10 mouse cellular contexts compared by ENCODE assay signal in genomic region chr14:121145291-121145690, GRCm38 (mm10).
A peak's percentile ranks its signal among the peaks of the same experiment; 100 is the strongest.
DNase-seq lines count a peak whose midpoint lies in the region; ATAC-seq lines count a peak whose summit lies in the region.
"Had no signal": no experiment of that assay in that cellular context is flagged by ENCODE, and none has a peak within 500 bp of the region (broad histone marks: within the 10 kb centered on the region; RNA-seq: fewer than 3 reads in every experiment).

No protein-coding gene starts in this region.

- H3K4me1 ChIP-seq in heart, embryonic 15.5 days (replicated peaks) = peaks cover 39% of the 10 kb centered on the region
- peaks cover 50% of the 10 kb centered on the region for H3K4me1 ChIP-seq in lung, embryonic 15.5 days
- H3K4me1 ChIP-seq in kidney, embryonic 16.5 days (ENCODE audit: insufficient read depth, low read length) = peaks cover 50% of the 10 kb centered on the region
- peaks cover 33% of the 10 kb centered on the region for H3K4me1 ChIP-seq in stomach, embryonic 15.5 days

- no peak for ATAC-seq in heart, embryonic 15.5 days (replicated peaks; ENCODE audit: insufficient number of reproducible peaks, insufficient read depth, low FRiP score, low read depth)
- ATAC-seq in lung, embryonic 15.5 days (ENCODE audit: borderline replicate concordance, extremely low read depth, low FRiP score, low TSS enrichment) = no peak
- peak; percentile 50 for ATAC-seq in kidney, embryonic 16.5 days (ENCODE audit: low FRiP score, low TSS enrichment)
- no peak for ATAC-seq in stomach, embryonic 15.5 days (ENCODE audit: insufficient read depth, low FRiP score, low read depth)

- 47% methylated on average over 3 of the region's 3 CpGs for WGBS in heart, embryonic 15.5 days
- WGBS in lung, embryonic 15.5 days = 36% methylated on average over 3 of the region's 3 CpGs
- 35% methylated on average over 3 of the region's 3 CpGs for WGBS in kidney, embryonic 16.5 days
- WGBS in stomach, embryonic 15.5 days = 40% methylated on average over 3 of the region's 3 CpGs

- H3K27me3 ChIP-seq in heart, embryonic 15.5 days = no peaks in the 10 kb centered on the region
- H3K27me3 ChIP-seq in lung, embryonic 15.5 days = no peaks in the 10 kb centered on the region
- no peaks in the 10 kb centered on the region for H3K27me3 ChIP-seq in kidney, embryonic 16.5 days (ENCODE audit: insufficient read depth, low read length)
- no peaks in the 10 kb centered on the region for H3K27me3 ChIP-seq in stomach, embryonic 15.5 days (replicated peaks)

- H3K9me3 ChIP-seq in heart, embryonic 15.5 days (replicated peaks) = no peaks in the 10 kb centered on the region
- no peaks in the 10 kb centered on the region for H3K9me3 ChIP-seq in lung, embryonic 15.5 days
- H3K9me3 ChIP-seq in kidney, embryonic 16.5 days (ENCODE audit: low read length) = no peaks in the 10 kb centered on the region
- H3K9me3 ChIP-seq in stomach, embryonic 15.5 days = no peaks in the 10 kb centered on the region
- H3K9me3 ChIP-seq: hindbrain, embryonic 10.5 days had no signal

- H3K4me3 ChIP-seq in heart, embryonic 15.5 days = no peak overlapping the region
- H3K4me3 ChIP-seq in lung, embryonic 15.5 days = no peak overlapping the region
- peak overlapping the region; percentile 24 for H3K4me3 ChIP-seq in kidney, embryonic 16.5 days (ENCODE audit: low read length)
- H3K4me3 ChIP-seq in stomach, embryonic 15.5 days (replicated peaks) = no peak overlapping the region
- H3K4me3 ChIP-seq: hindbrain, embryonic 10.5 days had no signal

- intact Hi-C loops in heart, postnatal 10 days (cut with DNase I) = no loop called here

- H3K4me2 ChIP-seq in heart, embryonic 15.5 days = peak overlapping the region; percentile 32
- peak overlapping the region; percentile 38 for H3K4me2 ChIP-seq in lung, embryonic 15.5 days
- peak overlapping the region; percentile 44 for H3K4me2 ChIP-seq in kidney, embryonic 16.5 days (replicated peaks; ENCODE audit: low read depth, low read length)
- H3K4me2 ChIP-seq in stomach, embryonic 15.5 days = peak overlapping the region; percentile 31; the same call in 1 of the 2 replicates

- no peak overlapping the region for H3K27ac ChIP-seq in heart, embryonic 15.5 days
- H3K27ac ChIP-seq in lung, embryonic 15.5 days = peak overlapping the region; percentile 73
- peak overlapping the region; percentile 93 for H3K27ac ChIP-seq in kidney, embryonic 16.5 days (ENCODE audit: low read length)
- peak overlapping the region; percentile 70 for H3K27ac ChIP-seq in stomach, embryonic 15.5 days
- H3K27ac ChIP-seq: hindbrain, embryonic 10.5 days had no signal

- DNase-seq in heart, postnatal 10 days = no peak
- DNase-seq in lung, postnatal 10 days = no peak
- no peak for DNase-seq in spleen, postnatal 14 days (ENCODE audit: low spot score in 2 of 2)
- DNase-seq in yolk sac, embryonic 10.5 days (ENCODE audit: low spot score) = no peak
- DNase-seq: right cerebral cortex, postnatal 4 days had no signal

- no peaks in the 10 kb centered on the region for H3K36me3 ChIP-seq in heart, embryonic 15.5 days
- no peaks in the 10 kb centered on the region for H3K36me3 ChIP-seq in lung, embryonic 15.5 days
- no peaks in the 10 kb centered on the region for H3K36me3 ChIP-seq in kidney, embryonic 16.5 days (ENCODE audit: insufficient read depth, low read length)
- no peaks in the 10 kb centered on the region for H3K36me3 ChIP-seq in stomach, embryonic 15.5 days
- H3K36me3 ChIP-seq: hindbrain, embryonic 10.5 days had no signal

- H3K9ac ChIP-seq in heart, embryonic 15.5 days = no peak overlapping the region
- no peak overlapping the region for H3K9ac ChIP-seq in lung, embryonic 15.5 days
- peak overlapping the region; percentile 55 for H3K9ac ChIP-seq in kidney, embryonic 16.5 days (replicated peaks; ENCODE audit: low read length)
- H3K9ac ChIP-seq in stomach, embryonic 15.5 days = no peak overlapping the region
